Mouse (Mus musculus) heart, adult 2 months (tissue): Measurements from ENCODE around the gene Trarg1.

Experiments
- CTCF ChIP-seq: fragments of 200-600 bp; IDR thresholded peaks from 2 replicates; pipeline ENCODE4 v1.8.1; 2022; ENCODE audit warnings: antibody characterized with exemption, mild to moderate bottlenecking, moderate library complexity
- EP300 ChIP-seq: fragments of 200-500 bp; IDR thresholded peaks from 2 replicates; pipeline ENCODE4 v1.6.1; 2011; ENCODE audit warnings: low read depth, low read length, control low read depth; ENCODE audit not compliant: insufficient read depth
- POLR2A ChIP-seq: fragments of 200-500 bp; IDR thresholded peaks from 2 replicates; pipeline ENCODE4 v1.6.1; 2011; ENCODE audit warnings: mild to moderate bottlenecking, low read depth, low read length, control low read depth; ENCODE audit not compliant: insufficient read depth

DNA sequence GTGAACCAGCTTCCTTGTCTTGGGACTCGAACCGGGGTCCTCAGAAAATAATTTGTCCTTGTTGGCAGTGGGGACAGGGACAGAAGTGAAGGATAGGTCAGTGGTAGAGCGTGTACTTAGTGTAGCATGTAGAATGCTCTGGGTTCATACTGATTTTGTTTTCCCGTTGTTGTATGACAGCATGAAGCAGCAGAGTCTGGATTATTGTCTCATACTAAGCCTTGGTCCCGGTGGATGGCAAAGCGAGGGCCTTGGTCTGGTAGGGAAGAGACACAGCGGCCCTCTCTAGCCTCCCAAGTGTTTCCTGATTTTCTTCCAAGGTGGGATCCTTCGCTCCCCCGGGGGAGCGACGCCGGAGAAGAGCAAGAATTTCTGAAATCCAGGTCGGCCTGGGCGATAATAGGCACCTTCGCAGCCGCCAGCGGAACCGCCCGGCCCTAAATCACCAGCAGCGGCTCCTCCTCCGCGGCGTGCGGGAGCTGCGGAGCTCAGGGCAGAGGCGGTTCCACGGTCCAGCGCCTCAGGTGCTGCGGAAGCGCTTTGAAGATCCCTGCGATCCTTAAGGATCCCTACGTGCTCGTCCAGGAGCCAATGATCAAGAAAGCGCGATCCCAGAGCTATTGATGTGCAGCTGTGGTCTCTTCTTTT lies 13.5 kb upstream of the Trarg1 start:
- no peak for TF ChIP-seq CTCF
- TF ChIP-seq EP300, result no peak
- TF ChIP-seq POLR2A, result no peak
